Mouse (Mus musculus) CD4-positive, CD25-positive, alpha-beta regulatory T cell, adult 4 months (primary cell): Measurements from ENCODE around the gene Rsph3a. TPM values are rescaled to one million over a fixed set of nuclear protein-coding genes. Genes with fewer than 3 reads are reported as not detected.
"Not testable (repeated sequence)": the region's sequence is repeated elsewhere in the genome, so short reads cannot be mapped to it uniquely, and the experiment has no call there.

ENCODE experiments used
- ATAC-seq: one replicate; pipeline ENCODE4 v1.8.0; 2017
- polyA plus RNA-seq, 2 experiments: library from polyadenylated mRNA; unstranded; fragments of 100-300 nt; shearing (Covaris generic); gene quantifications; one replicate each; pipeline ENCODE4 v1.2.1; 2017

The Rsph3a gene
- polyA plus RNA-seq, 2 experiments from 2014 or later, result 24.2 to 34.8 TPM

DNA sequence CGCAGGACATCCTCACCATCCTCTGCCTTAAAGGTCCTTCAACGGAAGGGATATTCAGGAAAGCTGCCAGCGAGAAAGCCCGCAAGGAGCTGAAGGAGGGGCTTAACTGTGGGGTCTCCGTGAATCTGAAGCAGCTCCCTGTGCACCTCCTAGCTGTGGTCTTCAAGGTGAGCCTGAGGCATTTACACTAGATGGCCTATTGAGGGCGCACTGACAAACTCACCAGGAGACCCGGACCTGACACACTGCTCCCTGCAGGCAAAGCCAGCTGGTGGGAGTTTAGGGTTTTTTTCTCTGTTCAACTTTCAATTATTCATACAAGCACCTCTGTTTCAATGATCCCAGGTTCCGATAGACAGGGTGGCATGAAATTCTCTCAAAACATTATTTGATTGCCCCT, 16.1 kb upstream of the Rsph3a start:
- ATAC-seq, result no peak

DNA sequence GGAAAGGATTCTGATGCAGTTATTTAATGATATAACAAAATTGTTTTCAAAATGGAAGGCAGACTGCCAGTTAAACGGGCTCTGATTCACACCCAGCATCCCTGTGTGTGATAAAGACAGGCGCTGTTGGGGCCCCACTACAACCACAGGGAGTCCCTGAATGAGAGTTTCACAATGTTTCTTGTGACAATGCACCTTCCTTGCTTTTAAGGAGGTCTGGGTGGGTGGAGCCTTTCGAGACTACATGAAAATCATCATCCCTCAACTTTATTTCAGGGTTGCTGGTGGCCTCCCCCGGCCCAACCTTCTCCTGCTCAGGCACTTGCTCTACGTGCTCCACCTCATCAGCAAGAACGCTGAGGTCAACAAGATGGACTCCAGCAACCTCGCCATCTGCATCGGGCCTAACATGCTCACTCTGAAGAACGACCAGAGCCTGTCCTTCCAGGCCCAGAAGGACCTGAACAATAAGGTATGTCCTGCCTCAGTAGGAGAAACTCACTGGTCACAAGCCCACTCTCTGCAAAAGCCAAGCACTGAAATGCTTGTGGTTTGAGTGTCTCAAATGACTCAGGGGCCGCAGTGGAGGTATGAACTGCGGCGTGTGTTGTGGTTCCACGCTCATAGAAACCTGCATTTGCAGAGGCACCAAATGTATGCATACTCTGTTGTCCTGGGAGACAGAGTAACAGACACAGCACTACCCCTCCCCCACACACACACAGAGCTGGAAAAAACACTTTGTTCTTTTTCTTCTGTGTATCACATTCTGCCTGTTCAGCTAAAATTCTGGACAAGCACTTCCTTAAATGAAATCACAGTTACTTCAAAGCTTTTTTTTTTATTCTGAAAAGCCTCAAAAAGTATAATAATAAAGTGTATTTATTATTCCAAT, 14.1 kb upstream of the Rsph3a start:
- ATAC-seq, result peak; percentile 16

DNA sequence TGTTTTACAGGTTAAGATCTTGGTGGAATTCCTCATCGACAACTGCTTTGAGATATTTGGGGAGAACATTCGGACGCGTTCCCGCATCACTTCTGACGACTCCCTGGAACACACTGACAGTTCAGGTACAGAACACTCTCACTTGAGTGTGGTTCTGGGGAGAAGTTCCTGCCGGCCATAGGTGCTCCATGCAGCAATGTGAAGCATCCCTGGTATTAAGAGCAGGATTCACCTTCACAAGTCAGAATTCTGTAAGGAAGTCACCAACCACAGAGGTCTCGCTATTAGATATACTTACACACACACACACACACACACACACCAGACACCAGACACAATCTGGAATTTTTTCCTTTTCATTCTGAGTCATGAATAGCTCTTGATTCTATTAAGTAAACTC, 13.3 kb upstream of the Rsph3a start:
- ATAC-seq, result not testable (repeated sequence)

DNA sequence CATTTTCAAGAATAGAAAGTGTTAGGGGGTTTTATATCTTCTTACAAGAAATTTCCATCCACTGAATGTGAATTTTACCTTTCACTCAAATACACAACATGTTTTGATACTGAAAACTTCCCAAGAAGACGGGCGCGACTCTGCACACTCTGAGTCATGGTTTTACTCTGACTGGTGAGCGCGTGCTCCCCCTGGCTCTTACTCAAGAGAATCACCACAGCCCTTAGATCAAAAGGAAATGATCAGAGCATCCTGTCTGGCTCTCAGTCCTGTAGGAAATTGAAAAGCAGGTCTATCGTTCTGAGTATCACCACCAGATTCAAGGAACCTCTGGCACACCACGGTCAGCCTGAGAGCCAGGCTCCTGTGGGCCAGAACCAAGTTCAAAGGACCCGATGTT, 5.8 kb upstream of the Rsph3a start:
- peak; percentile 99 for ATAC-seq

DNA sequence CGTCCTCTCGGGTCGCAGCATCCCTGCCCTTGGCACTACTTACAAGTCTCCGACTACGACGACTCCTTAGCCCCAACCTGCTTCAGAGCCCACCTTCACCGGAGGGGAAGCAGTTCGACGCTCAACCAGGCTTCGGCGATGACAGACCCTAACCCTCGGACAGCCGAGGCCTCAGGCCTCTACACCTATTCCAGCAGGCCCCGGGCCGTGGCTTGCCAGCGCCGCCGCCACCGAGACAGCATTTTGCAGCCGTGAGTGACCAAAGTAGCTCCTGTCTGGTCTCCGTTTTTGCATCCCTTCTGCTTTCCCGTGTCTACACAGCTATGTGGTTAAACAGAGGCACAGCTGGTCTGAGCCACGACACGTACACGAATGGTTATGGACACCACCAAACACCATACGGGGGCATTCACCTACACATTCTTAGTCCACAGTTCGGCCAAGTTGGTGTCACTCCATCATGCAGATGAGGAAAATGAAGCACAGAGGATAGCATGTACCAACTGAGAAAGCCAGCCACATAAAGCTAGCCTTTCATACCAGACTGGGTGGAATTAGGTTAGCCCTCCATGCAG, 726 bp downstream of the Rsph3a start:
- ATAC-seq, result peak; percentile 13

DNA sequence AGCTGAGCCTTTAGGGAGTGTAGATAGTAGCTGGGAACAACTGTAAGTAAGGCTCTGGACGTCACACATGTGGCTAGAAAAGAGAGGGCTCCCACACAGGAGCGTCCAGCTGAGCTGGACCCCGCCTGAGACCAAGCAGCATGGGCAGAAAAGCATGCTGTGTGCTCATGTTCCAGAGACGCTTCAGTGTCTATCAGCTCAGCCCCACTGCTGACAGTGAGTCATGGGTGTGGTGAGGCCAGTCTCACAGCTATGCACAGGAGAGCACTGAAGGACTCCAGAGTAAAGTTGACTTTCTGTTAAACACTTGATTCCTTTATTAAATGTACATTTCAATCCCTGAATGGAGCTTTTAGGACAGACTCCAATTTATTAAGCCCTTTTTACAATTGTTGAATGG, 5.9 kb downstream of the Rsph3a start:
- not testable (repeated sequence) for ATAC-seq

DNA sequence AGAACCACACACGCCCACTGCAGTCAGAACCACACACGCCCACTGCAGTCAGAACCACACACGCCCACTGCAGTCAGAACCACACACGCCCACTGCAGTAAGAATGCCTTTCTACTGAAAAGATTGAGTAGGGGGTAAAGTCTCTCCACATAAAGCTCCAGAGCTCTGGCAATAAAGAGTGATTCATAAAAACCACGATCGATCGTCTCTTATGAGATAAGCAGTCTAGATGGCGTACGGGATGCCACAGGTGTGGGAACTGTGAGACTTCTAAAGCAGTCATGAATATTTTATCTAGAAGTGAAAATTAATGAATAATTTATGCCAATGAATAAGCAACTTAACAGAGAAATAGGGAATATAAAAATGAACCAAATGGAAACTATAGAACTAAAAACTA, 11.8 kb downstream of the Rsph3a start:
- not testable (repeated sequence) for ATAC-seq

DNA sequence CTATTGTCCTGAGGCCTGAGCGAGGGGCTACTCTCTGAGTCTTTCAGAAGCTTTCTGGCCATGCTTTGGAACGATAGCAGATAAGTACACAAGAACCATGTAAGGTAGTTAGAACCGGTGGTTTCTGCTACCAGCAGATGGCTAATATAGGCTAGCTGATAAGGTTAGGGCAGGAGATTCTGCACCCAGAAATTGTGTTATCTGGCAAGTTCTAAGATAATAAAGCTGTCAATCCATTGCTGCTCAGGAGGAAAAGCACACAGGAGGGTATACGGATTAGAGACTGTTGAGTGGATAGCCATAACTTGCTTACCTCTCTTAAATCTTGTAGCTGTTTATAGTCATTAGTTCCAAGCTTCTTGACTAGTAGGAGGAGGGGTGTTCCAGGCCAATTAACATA, 17.9 kb downstream of the Rsph3a start:
- not testable (repeated sequence) for ATAC-seq

DNA sequence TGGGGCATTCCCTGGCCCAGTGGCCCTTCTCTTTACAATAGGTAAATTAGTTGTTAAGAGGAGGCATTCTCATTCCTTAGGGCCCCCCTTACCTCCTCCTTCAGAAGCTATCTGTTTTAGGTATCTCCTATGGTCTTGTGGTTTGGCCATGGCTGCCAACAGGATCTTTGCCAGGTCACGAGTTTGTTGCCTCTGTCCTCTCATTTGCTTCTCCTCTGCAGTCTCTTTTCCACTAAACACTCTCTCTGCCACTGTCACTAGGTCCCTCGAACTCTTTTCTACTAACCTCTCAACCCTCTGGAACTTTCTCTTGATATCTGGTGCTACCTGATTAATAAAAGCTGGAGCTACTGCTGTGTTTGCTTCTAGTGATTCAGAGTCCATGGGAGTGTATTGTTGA, 19.0 kb downstream of the Rsph3a start:
- ATAC-seq, result not testable (repeated sequence)

DNA sequence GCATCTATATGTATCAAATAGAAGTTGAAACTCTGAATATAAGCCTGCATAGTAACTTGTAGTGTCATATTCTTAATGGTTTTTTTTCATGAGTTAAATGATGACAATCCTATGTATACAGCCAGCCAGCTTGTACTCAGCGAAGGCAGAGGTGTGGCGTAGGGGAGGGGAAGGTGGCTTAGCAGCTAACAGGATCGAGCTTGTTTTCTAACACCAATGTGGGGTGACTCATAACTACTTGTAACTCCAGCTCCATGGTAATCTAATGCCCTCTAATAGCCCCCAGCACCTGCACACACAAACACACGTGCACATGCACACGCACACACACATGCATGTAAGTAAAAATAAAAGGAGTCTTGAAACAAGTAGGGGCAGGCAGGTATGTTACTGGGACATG, 23.1 kb downstream of the Rsph3a start:
- ATAC-seq, result not testable (repeated sequence)

DNA sequence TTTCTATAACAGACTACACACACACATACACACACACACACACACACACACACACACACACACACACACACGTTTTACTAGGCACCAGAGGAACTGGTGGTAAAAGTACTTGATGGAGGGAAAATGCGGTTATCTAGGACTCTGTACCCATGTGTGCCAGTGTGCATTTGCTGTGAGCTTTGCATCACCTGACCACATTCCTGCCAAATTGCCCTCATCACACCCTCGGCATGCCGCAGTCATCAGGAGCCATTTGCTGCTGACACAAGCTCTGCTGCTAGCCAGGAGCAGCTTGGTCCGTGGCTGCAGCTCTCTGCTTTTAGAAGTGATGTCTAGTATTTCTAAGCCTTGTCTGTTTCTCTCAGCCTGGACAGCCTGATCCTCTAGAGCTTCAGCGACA, 24.4 kb downstream of the Rsph3a start:
- not testable (repeated sequence) for ATAC-seq

DNA sequence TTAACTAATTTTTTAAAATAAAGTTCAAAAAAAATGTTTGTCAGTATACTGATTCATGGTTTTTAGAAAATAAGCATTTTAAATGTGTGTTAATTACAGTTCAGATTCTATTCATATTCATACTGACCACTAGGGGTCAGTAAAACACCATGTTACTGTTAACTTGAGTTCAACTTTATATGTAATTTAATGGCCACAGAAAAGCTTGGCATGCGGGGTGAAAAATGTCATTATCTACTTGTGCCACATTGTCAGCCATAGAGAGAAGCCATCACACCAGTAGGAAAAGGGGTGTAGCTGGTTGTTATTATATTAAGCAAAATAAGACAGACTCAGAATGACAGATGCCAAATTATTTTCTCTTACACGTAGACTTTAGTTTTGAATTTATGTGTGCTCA, 38.1 kb downstream of the Rsph3a start:
- peak; percentile 87 for ATAC-seq

DNA sequence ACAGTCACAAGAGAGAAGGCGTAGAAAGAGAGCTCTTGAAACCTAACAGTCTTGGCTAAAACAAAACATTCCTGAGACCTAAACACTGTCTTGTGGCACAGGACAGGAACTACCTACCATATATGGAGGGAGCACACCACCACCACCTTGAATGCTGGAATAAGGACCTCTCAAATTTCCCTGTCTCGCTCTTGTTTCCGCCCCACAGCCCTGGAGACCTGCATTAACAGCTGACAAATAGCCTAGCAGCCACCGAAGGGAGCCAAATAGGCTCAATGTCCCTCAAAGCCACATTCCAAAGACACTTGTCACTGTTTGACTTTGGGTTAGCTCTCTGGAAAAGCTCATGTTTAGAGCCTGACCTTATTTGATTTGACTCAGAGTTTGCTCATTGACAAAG, 40.2 kb downstream of the Rsph3a start:
- not testable (repeated sequence) for ATAC-seq

DNA sequence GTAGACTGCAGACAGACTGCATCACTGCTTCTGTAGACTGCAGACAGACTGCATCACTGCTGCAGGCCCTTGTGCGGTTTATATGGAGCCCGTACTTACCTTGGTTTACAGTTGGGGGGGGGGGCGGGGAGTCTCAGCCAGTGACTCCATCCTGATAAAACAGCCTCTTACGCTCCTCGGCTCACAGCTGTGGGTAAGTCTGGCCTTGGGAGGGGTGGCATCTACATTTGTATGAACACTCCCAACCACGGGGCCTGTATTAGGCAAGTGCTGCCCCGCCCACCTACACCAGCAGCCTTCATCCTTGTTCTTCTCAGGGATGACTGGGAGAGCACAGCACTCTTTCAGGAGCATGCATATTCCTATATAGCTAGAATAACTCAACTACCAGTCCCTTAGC, 41.6 kb downstream of the Rsph3a start:
- ATAC-seq, result not testable (repeated sequence)

DNA sequence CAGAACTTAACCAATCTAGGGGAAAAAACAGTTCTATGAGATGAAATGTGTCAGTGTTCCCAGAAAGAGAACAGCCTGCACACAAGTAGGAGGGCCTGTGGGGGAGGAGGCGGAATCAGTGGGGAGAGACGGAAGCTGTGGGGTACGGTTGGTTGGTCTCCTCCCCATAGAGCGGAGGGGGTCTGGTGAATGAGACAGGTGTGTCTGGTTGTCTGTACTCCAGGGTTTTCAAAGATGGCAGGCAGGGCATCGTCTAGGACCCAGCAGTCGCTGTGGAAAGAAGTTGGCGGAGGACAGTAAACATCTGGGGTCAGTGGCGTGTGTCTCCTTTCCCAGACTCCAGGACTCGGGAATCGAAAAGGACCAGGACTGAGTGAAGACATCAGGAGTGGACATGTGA, 57.8 kb downstream of the Rsph3a start:
- ATAC-seq, result not testable (repeated sequence)

DNA sequence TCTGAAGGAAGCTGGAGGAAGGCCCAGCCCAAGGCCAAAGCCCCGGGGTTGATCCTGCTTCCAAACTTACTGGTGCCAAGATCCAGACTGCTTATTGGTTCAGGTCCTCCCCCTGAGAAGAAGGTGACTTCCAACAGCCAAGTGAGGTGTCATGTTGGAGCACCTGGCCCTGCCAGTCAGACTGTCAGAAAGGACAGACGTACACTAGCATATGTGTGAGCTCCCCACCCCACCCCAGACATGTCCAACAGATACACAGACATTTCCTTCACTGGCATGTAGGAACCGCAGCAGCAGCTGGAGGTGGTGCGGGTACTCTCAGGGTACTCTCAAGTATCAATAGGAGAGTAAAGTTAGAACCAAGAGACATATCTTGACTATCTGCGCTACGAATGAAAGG, 61.4 kb downstream of the Rsph3a start:
- not testable (repeated sequence) for ATAC-seq

DNA sequence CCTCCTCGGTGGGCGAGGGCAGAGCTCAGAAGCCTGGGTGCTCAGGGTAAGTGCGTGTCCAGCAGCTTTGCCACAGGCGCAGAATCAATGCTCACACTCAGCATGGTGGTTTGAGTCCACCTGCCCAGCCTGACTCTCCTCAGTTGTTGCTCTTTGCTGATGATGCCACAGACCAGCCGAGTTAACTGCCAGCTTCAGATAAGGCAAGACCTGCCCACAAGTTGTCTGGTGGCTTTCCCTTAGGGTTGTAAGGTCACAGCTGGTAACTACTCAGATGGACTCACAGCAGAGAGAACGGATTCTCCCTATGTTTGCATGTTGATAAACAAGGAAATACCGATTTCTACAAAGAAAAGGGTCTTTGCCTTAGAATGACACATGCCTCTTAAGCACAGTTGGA, 64.2 kb downstream of the Rsph3a start:
- ATAC-seq, result not testable (repeated sequence)

DNA sequence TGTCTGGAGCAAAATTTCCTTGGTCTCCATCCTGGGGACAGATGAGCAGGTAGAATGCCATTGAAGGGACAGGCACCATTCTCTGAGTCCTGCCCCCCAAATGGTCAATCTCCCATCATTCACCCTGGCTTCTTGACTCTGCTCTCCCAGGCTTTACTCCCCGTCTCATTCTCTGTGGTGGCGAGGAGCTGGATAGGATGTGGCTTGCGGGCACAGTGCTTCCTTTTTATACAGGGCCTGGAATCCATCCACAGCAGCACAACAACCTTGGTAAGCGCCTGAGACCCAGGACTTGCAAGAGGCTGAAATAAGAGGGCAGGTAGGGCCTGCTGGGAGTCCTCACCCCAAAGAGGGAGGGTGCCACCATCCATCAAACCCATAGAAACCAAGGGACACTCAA, 68.6 kb downstream of the Rsph3a start:
- ATAC-seq, result not testable (repeated sequence)

DNA sequence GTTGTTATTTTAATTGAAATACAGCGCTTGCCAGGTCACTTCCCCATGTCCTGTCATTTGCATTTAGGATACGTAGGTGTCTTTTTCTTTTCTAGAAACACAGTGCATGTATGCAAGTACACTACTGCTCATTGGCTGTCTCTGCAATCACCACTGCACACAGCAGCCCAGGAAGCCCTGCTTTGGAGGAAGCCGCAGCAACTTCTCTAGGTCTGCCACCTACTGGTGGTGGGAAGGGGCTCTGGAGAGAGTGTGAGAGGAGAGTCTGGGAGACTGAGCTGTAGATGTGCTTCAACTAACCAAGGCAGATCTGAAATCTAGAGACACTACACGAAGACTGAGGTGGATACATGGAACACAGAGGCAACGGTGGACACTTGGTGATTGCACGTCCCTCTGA, 77.3 kb downstream of the Rsph3a start:
- ATAC-seq, result peak; percentile 39

DNA sequence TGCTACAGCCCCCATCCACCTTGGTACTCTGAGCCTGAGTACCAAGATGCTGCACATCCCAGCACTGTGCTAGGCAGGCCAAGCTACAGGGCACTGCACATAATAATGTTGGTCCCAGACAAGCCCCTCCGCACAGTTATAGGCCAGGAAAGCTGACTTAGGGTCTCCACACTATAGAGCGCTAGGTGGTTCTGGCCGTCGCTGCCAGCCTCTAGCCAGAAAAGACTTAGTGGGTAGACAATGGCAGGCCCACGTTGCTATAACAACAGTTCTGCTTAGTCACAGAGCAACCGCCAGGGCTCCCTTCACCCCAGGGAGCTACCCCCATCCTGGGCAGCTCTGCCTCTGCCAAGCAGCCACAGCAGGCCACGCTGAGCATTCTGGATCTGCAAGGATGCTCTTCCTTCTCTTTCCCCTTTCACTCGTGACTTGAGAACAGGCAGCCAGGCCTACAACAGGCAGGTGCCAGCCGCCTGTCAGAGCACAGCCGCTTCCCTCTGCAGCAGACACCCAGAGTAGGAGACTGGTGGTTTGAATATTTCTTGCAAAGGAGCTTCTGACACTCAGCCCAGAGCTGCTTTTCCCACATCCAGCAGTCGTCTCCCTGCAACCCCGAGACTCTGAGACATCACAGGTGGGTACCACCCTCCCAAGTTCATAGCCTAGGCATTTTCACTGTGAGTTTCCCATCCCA, 82.2 kb downstream of the Rsph3a start:
- not testable (repeated sequence) for ATAC-seq
